Mouse (Mus musculus) embryonic facial prominence, embryonic 14.5 days (tissue): ENCODE results near the gene Twnk. TPM values are rescaled to one million over a fixed set of nuclear protein-coding genes. Genes with fewer than 3 reads are reported as not detected.

Experiments
- ATAC-seq: fragments of 200-750 bp; cut with Nextera tagmentation; 2 replicates; pipeline ENCODE4 v1.8.0; 2017; ENCODE audit warnings: low read depth, moderate number of reproducible peaks, moderate TSS enrichment
- DNase-seq: peaks from one replicate; pipeline ENCODE4 v3.0.0-alpha.2; 2015; ENCODE audit warnings: low spot score
- H3K27ac ChIP-seq: fragments of 300-500 bp; sonication (generic); replicated peaks from 2 replicates; pipeline ENCODE4 v1.5.1; 2014; ENCODE audit warnings: low read depth, mild to moderate bottlenecking, low read length, moderate library complexity
- H3K27me3 ChIP-seq: fragments of 300-500 bp; sonication (generic); replicated peaks from 2 replicates; pipeline ENCODE4 v1.6.1; 2014; ENCODE audit warnings: low read length; ENCODE audit not compliant: control insufficient read depth, insufficient read depth
- H3K36me3 ChIP-seq: fragments of 300-500 bp; sonication (generic); 2 replicates; pipeline ENCODE4 v1.6.1; 2014; ENCODE audit warnings: low read length, mixed read lengths; ENCODE audit not compliant: control insufficient read depth, insufficient read depth
- H3K4me1 ChIP-seq: fragments of 300-500 bp; sonication (generic); 2 replicates; pipeline ENCODE4 v1.6.1; 2014; ENCODE audit warnings: antibody characterized with exemption, low read length; ENCODE audit not compliant: control insufficient read depth, insufficient read depth
- H3K4me2 ChIP-seq: fragments of 300-500 bp; sonication (generic); 2 replicates; pipeline ENCODE4 v1.6.1; 2014; ENCODE audit warnings: low read depth, mild to moderate bottlenecking, low read length, moderate library complexity, mixed read lengths
- H3K4me3 ChIP-seq: fragments of 300-500 bp; sonication (generic); 2 replicates; pipeline ENCODE4 v1.5.1; 2014; ENCODE audit warnings: low read depth, mild to moderate bottlenecking, low read length
- H3K9ac ChIP-seq: fragments of 300-500 bp; sonication (generic); 2 replicates; pipeline ENCODE4 v1.6.1; 2014; ENCODE audit warnings: low read depth, mild to moderate bottlenecking, low read length, moderate library complexity, mixed read lengths
- H3K9me3 ChIP-seq: fragments of 300-500 bp; sonication (generic); 2 replicates; pipeline ENCODE4 v1.6.1; 2016; ENCODE audit warnings: low read length; ENCODE audit not compliant: control insufficient read depth
- WGBS: fragments of 180-500 bp; shearing (Covaris S2); extraction: QIAGEN DNeasy Blood & Tissue Kit; methylation state at CpG from one replicate; pipeline ENCODE4 v1.1.7; 2014; 5-methylcytosine and 5-hydroxymethylcytosine counted together
- polyA plus RNA-seq: library from polyadenylated mRNA; unstranded; fragments of >200 nt; fragmentation: Nextera tagmentation; extraction: Ambion mirVana; gene quantifications from 2 replicates; pipeline ENCODE4 v1.2.1, GENCODE M21; 2014

Twnk gene
- polyA plus RNA-seq, 1 experiment from 2014 or later, result 10.5 TPM

DNA sequence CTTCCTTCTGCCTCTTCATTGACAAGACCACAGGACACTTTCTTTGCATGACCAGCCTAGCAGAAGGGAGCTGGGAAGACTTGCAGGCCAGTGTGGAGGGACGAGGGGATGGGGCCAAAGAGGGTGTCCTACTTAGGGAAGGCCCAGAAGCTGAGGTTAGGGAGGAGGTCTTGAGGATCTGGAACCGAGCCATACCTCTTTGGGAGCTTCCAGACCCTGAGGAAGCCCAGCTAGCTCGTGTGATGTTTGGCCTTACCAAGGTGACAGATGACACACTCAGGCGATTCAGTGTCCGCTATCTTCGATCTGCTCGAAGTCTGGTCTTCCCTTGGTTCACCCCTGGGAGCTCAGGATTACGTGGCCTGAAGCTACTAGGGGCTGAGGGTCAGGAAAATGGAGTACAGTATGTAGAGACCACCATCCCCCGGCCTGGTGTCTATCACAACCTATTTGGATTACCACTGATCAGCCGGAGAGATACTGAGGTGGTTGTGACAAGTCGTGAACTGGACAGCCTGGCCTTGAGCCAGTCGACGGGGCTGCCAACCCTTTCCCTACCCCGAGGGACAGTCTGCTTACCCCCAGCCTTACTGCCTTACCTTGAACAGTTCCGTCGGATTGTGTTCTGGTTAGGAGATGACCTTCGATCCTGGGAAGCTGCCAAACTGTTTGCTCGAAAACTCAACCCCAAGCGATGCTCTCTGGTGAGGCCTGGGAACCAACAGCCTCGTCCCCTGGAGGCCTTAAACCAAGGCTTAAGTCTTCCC, 2.1 kb downstream of the Twnk start:
- DNase-seq (no peak), ATAC-seq (no peak)
- peak overlapping the region; percentile 82 for H3K9ac ChIP-seq
- H3K4me3 ChIP-seq, result peak overlapping the region; percentile 90
- peaks cover 13% of the 10 kb centered on the region for H3K4me1 ChIP-seq
- no peaks in the 10 kb centered on the region for H3K27me3 ChIP-seq
- 91% methylated on average over 20 of the region's 20 CpGs for WGBS
- H3K9me3 ChIP-seq, result no peaks in the 10 kb centered on the region
- H3K36me3 ChIP-seq, result peaks cover 55% of the 10 kb centered on the region
- H3K4me2 ChIP-seq, result peak overlapping the region; percentile 95
- H3K27ac ChIP-seq, result no peak overlapping the region

- no peaks in the 10 kb centered on the region for H3K9me3 ChIP-seq
- H3K27ac ChIP-seq, result no peak overlapping the region
- no peak overlapping the region for H3K4me2 ChIP-seq
- H3K4me3 ChIP-seq, result no peak overlapping the region
- no peak overlapping the region for H3K9ac ChIP-seq
- H3K36me3 ChIP-seq, result peaks cover 34% of the 10 kb centered on the region
- peaks cover 25% of the 10 kb centered on the region for H3K4me1 ChIP-seq
- WGBS, result 87% methylated on average over 4 of the region's 4 CpGs
- no peak for ATAC-seq
- no peaks in the 10 kb centered on the region for H3K27me3 ChIP-seq
- no peak for DNase-seq
These were observed 5.2 kb downstream of the Twnk start for GRCm38 (mm10) chr19:45010646-45011045.

- ATAC-seq (no peak), DNase-seq (no peak)
- H3K9me3 ChIP-seq, result no peaks in the 10 kb centered on the region
- H3K9ac ChIP-seq, result peak overlapping the region; percentile 38; the same call in 1 of the 2 replicates
- peaks cover 34% of the 10 kb centered on the region for H3K36me3 ChIP-seq
- H3K4me2 ChIP-seq, result no peak overlapping the region
- H3K4me3 ChIP-seq, result no peak overlapping the region
- H3K27ac ChIP-seq, result 0 out of 2 replicates have a peak overlapping the region, but pooled peaks have one; percentile 99
- H3K27me3 ChIP-seq, result no peaks in the 10 kb centered on the region
- peaks cover 22% of the 10 kb centered on the region for H3K4me1 ChIP-seq
- WGBS, result 67% methylated on average over 8 of the region's 8 CpGs
These were observed 6.8 kb downstream of the Twnk start for GRCm38 (mm10) chr19:45012219-45012618.

DNA sequence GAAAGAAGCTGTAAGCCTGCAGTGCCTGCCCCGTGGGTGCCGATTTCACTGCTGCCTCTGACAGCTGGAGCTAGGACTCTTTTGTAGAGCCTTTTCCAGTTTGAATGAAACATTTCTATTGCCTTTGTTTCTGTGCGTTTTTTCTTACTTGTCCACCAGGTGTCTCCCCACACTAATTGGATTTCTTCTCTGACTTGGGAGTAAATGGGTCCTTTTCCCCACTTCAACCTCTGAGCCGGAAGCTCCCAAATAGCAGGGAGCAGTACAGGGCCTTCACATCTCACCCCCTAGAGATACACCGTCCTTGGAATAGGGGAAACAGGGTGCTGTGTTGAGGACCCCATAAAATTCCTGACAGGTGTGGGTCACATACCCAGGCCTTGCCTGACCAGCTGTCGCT, 7.2 kb downstream of the Twnk start:
- H3K4me2 ChIP-seq, result no peak overlapping the region
- peak overlapping the region; percentile 38; the same call in 1 of the 2 replicates for H3K9ac ChIP-seq
- WGBS, result 22% methylated on average over 6 of the region's 6 CpGs
- peaks cover 34% of the 10 kb centered on the region for H3K36me3 ChIP-seq
- H3K4me3 ChIP-seq, result no peak overlapping the region
- DNase-seq (peak; percentile 60), ATAC-seq (no peak)
- peaks cover 19% of the 10 kb centered on the region for H3K4me1 ChIP-seq
- no peaks in the 10 kb centered on the region for H3K9me3 ChIP-seq
- no peaks in the 10 kb centered on the region for H3K27me3 ChIP-seq
- H3K27ac ChIP-seq, result peak overlapping the region; percentile 99

DNA sequence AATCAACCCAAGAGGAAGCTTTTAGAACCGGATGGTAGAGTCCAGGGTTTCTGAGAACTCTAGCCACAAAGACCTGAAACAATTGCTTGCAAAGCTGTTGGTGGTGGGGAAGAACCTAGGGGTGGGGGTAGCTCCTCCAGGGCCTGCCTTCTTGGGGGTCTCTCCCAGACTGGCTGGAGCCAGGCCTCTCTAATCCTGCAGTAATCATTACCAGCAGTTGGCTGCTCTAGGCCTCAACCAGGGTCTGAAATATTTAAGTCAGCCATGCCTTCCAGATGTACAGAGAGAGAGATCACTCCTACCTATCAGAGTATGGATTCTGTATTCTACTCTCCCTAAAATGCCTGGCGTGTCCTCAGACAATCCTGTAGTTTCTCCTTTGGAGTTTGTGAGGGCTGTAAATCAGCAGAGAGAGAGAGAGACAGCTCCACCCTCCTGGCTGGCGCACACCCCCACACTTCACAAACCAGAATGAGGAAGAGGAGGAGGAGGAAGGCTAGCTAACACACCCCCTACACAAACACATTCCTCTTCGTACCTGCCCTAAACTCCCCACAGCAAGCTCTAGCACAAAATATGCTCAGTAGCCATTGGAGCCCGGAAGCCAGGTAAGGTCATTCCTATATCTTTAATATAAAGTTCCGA, 8.2 kb downstream of the Twnk start:
- Histone ChIP-seq H3K4me1 (peaks cover 19% of the 10 kb centered on the region), H3K27me3 (no peaks in the 10 kb centered on the region), H3K9me3 (no peaks in the 10 kb centered on the region), H3K4me2 (peak overlapping the region; percentile 70; the same call in 1 of the 2 replicates), H3K4me3 (no peak overlapping the region), H3K27ac (peak overlapping the region; percentile 99), H3K36me3 (peaks cover 26% of the 10 kb centered on the region), H3K9ac (0 out of 2 replicates have a peak overlapping the region, but pooled peaks have one; percentile 1)
- no peak for ATAC-seq
- peak; percentile 63 for DNase-seq
- 37% methylated on average over 6 of the region's 6 CpGs for WGBS

GRCm38 (mm10) chr19:45014335-45014971, 9.0 kb downstream of the Twnk start, which contains the start of gene Lzts2:
Gene Lzts2, plus strand, starts transcription at chr19:45014414.
- peak within 1 kb of the TSS; percentile 63 for H3K4me3 ChIP-seq
- ATAC-seq (peak; percentile 9; the same call in 1 of the 2 replicates), DNase-seq (peak; percentile 77)
- no peaks in the 10 kb centered on the region for H3K9me3 ChIP-seq
- peak within 1 kb of the TSS; percentile 70 for H3K4me2 ChIP-seq
- peaks cover 22% of the 10 kb centered on the region for H3K36me3 ChIP-seq
- H3K9ac ChIP-seq, result peak within 1 kb of the TSS; percentile 74
- peak within 1 kb of the TSS; percentile 99 for H3K27ac ChIP-seq
- H3K27me3 ChIP-seq, result no peaks in the 10 kb centered on the region
- WGBS, result 12% methylated on average over 10 of the region's 10 CpGs
- H3K4me1 ChIP-seq, result peaks cover 23% of the 10 kb centered on the region

DNA sequence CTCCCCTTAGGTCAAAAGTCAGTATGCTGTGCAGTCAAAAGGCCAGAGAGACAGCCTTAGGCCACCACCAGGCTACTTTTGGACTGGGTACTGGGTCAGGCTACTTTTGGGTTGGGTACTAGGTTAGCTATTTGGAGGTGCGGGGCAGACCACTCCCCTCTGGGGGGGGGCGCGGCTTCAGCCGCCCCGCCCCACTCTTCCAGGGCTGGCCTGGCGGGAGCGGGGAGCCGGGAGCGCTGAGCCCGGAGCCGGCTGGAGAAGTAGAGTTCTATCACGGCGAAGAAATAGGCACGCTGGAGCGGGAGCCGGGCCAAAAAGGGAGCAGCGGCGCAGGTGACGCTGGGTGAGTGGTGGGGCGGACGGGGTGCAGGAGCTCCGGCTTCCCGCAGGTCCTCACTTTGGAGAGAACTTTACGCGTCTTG, 9.5 kb downstream of the Twnk start:
- H3K9me3 ChIP-seq, result no peaks in the 10 kb centered on the region
- H3K27me3 ChIP-seq, result no peaks in the 10 kb centered on the region
- ATAC-seq, result no peak
- peak overlapping the region; percentile 99 for H3K27ac ChIP-seq
- H3K9ac ChIP-seq, result peak overlapping the region; percentile 74
- DNase-seq, result peak; percentile 55
- WGBS, result 0% methylated on average over 17 of the region's 25 CpGs
- H3K4me2 ChIP-seq, result peak overlapping the region; percentile 70
- peak overlapping the region; percentile 63 for H3K4me3 ChIP-seq
- peaks cover 29% of the 10 kb centered on the region for H3K4me1 ChIP-seq
- H3K36me3 ChIP-seq, result peaks cover 17% of the 10 kb centered on the region

DNA sequence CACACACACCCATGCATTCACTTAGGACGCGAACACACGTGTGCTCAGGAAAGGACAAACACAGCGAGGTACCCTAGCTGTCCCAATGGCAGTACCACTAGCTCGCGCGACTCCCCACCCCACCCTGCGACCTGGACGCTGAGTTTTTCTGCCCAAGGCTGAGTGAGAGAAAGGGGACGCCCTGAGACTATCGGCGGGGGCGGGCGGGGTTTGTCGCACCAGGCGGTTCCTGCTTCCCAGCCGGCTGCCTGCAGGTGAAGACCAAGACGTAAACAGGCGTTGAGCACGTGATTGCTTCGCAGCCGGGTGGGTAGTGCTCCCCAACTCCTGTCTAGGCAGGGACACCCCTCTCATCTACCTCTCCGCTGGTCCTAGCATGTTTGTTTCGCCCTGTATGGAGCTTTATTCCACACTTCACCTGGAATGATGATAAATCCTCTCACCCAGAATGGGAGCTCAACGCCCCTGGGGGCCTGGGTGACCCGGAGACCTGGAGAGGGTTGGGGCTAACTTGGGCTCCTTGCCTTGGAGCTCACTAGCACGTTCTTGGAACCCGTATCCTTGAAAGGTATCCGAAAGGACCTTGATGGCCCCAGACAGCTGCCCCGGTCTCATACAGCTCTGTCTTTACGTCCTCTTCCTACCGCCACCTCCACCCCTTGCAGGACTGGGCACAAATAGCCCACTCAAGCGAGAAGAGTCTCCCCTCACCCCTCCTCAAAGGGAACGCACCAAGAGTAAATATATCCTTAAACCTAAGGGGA, 10.2 kb downstream of the Twnk start:
- Histone ChIP-seq H3K27me3 (no peaks in the 10 kb centered on the region), H3K9me3 (no peaks in the 10 kb centered on the region), H3K4me2 (peak overlapping the region; percentile 70), H3K4me1 (peaks cover 36% of the 10 kb centered on the region), H3K9ac (peak overlapping the region; percentile 74), H3K36me3 (peaks cover 10% of the 10 kb centered on the region; the same call in 1 of the 2 replicates), H3K4me3 (peak overlapping the region; percentile 63), H3K27ac (peak overlapping the region; percentile 99)
- DNase-seq (peak; percentile 70), ATAC-seq (0 out of 2 replicates have a peak, but pooled peaks have one; percentile 8)
- whole genome bisulfite sequencing, result under 1% methylated on average over 23 of the region's 34 CpGs
